Mouse (Mus musculus) kidney, postnatal 0 days (tissue): Measurements from ENCODE around the gene Ddah1. TPM values are rescaled to one million over a fixed set of nuclear protein-coding genes. Genes with fewer than 3 reads are reported as not detected.

Experiments
- ATAC-seq: fragments of 200-750 bp; cut with Nextera tagmentation; replicated peaks from 2 replicates; pipeline ENCODE4 v1.8.0; 2017; ENCODE audit warnings: low read depth, moderate number of reproducible peaks, moderate TSS enrichment, moderate library complexity; ENCODE audit not compliant: low FRiP score
- DNase-seq: peaks from one replicate; pipeline ENCODE4 v3.0.0-alpha.2; 2016; ENCODE audit warnings: low spot score
- H3K27ac ChIP-seq: fragments of 300-500 bp; sonication (generic); 2 replicates; pipeline ENCODE4 v1.5.1; 2014; ENCODE audit warnings: mild to moderate bottlenecking
- H3K27me3 ChIP-seq: fragments of 300-500 bp; sonication (generic); 2 replicates; pipeline ENCODE4 v1.6.1; 2014; ENCODE audit warnings: low read length, mixed read lengths; ENCODE audit not compliant: insufficient read depth
- H3K36me3 ChIP-seq: fragments of 300-500 bp; sonication (generic); 2 replicates; pipeline ENCODE4 v1.6.1; 2014; ENCODE audit warnings: low read length, mixed read lengths; ENCODE audit not compliant: insufficient read depth
- H3K4me1 ChIP-seq: fragments of 300-500 bp; sonication (generic); replicated peaks from 2 replicates; pipeline ENCODE4 v1.6.1; 2014; ENCODE audit warnings: antibody characterized with exemption, low read length, mixed read lengths; ENCODE audit not compliant: insufficient read depth
- H3K4me2 ChIP-seq: fragments of 300-500 bp; sonication (generic); 2 replicates; pipeline ENCODE4 v1.6.1; 2014; ENCODE audit warnings: mild to moderate bottlenecking, low read length, moderate library complexity, mixed read lengths
- H3K4me3 ChIP-seq: fragments of 300-500 bp; sonication (generic); replicated peaks from 2 replicates; pipeline ENCODE4 v1.5.1; 2014; ENCODE audit warnings: low read depth, low read length
- H3K9ac ChIP-seq: fragments of 300-500 bp; sonication (generic); 2 replicates; pipeline ENCODE4 v1.6.1; 2014; ENCODE audit warnings: low read depth, low read length
- H3K9me3 ChIP-seq: fragments of 300-500 bp; sonication (generic); replicated peaks from 2 replicates; pipeline ENCODE4 v1.6.1; 2016; ENCODE audit warnings: low read length, inconsistent platforms, mixed read lengths
- CTCF ChIP-seq: IDR thresholded peaks from 2 replicates; pipeline ENCODE4 v1.5.1; 2016; ENCODE audit warnings: antibody characterized with exemption, low read depth, mild to moderate bottlenecking, moderate library complexity
- WGBS: fragments of 180-500 bp; shearing (Covaris S2); extraction: QIAGEN DNeasy Blood & Tissue Kit; methylation state at CpG from one replicate; pipeline ENCODE4 v1.1.7; 2014; 5-methylcytosine and 5-hydroxymethylcytosine counted together
- polyA plus RNA-seq: library from polyadenylated mRNA; unstranded; fragments of >200 nt; fragmentation: Nextera tagmentation; extraction: Ambion mirVana; gene quantifications from 2 replicates; pipeline ENCODE4 v1.2.1, GENCODE M21; 2015

Gene Ddah1
- polyA plus RNA-seq, 1 experiment from 2014 or later, result 108 TPM

- DNase-seq (no peak), ATAC-seq (no peak)
- Histone ChIP-seq H3K36me3 (peaks cover 12% of the 10 kb centered on the region), H3K27ac (no peak overlapping the region), H3K4me2 (no peak overlapping the region), H3K9ac (no peak overlapping the region), H3K4me3 (no peak overlapping the region), H3K9me3 (no peaks in the 10 kb centered on the region), H3K27me3 (no peaks in the 10 kb centered on the region), H3K4me1 (peaks cover 16% of the 10 kb centered on the region; the same call in 1 of the 2 replicates)
- 78% methylated on average over 4 of the region's 4 CpGs for WGBS
- no peak for TF ChIP-seq CTCF
Observed at GRCm38 (mm10) chr3:145939971-145940370, 181.5 kb downstream of the Ddah1 start.

GRCm38 (mm10) chr3:145941971-145942370 lies 183.5 kb downstream of the Ddah1 start:
- Histone ChIP-seq H3K9me3 (no peaks in the 10 kb centered on the region), H3K4me2 (no peak overlapping the region), H3K9ac (no peak overlapping the region), H3K27me3 (no peaks in the 10 kb centered on the region), H3K4me1 (peaks cover 16% of the 10 kb centered on the region; the same call in 1 of the 2 replicates), H3K36me3 (peaks cover 12% of the 10 kb centered on the region), H3K27ac (no peak overlapping the region), H3K4me3 (no peak overlapping the region)
- WGBS, result 10% methylated on average over 3 of the region's 3 CpGs
- peak; percentile 90 for TF ChIP-seq CTCF
- DNase-seq (peak; percentile 74), ATAC-seq (no peak)

Other genes with a start within 250 kb of the Ddah1 start
- 28.6 and 31.8 TPM in 2 replicates for gene Znhit6, start 182.5 kb upstream of the Ddah1 start, polyA plus RNA-seq
- gene Ccn1, start 108.7 kb upstream of the Ddah1 start, polyA plus RNA-seq, result 74.8 and 86.4 TPM in 2 replicates
- gene Bcl10, start 164.1 kb downstream of the Ddah1 start, polyA plus RNA-seq, result 57.7 and 62.2 TPM in 2 replicates
- gene 2410004B18Rik, start 179.3 kb downstream of the Ddah1 start, polyA plus RNA-seq, result 43.1 and 48.2 TPM in 2 replicates
- gene Syde2, start 229.2 kb downstream of the Ddah1 start, polyA plus RNA-seq, result 1.8 and 1.9 TPM in 2 replicates